Mouse (Mus musculus) liver, embryonic 14.5 days (tissue): ENCODE measurements at regions not wholly inside any gene's neighbourhood (a gene's known extent, or its start where the extent isn't known, plus 50 kb on each side); places are given as distances from the start of the nearest gene placed in this dataset.
"Not testable (repeated sequence)": the region's sequence is repeated elsewhere in the genome, so short reads cannot be mapped to it uniquely, and the experiment has no call there.

ENCODE experiments used
- ATAC-seq: fragments of 200-750 bp; cut with Nextera tagmentation; 2 replicates; pipeline ENCODE4 v1.8.0; 2017; ENCODE audit warnings: moderate number of reproducible peaks, mild to moderate bottlenecking, moderate library complexity; ENCODE audit not compliant: insufficient read depth
- DNase-seq, 3 experiments: peaks; one replicate each; pipeline ENCODE4 v3.0.0-alpha.2; 2012 to 2013; ENCODE audit warnings: low read depth in 3 of 3, low spot score in 3 of 3
- H3K27ac ChIP-seq: fragments of 300-500 bp; sonication (generic); 2 replicates; pipeline ENCODE4 v1.5.1; 2014; ENCODE audit warnings: moderate library complexity, mild to moderate bottlenecking, control low read depth, inconsistent platforms
- H3K27me3 ChIP-seq: fragments of 300-500 bp; sonication (generic); 2 replicates; pipeline ENCODE4 v1.6.1; 2014; ENCODE audit warnings: mild to moderate bottlenecking, low read length, moderate library complexity; ENCODE audit not compliant: control insufficient read depth, insufficient read depth
- H3K36me3 ChIP-seq: fragments of 300-500 bp; sonication (generic); replicated peaks from 2 replicates; pipeline ENCODE4 v1.6.1; 2014; ENCODE audit warnings: low read depth; ENCODE audit not compliant: control insufficient read depth, insufficient read depth
- H3K4me1 ChIP-seq, 2 experiments: fragments of 200-500 bp in 1 of 2; fragments of 300-500 bp in 1 of 2; sonication (generic) in 1 of 2; replicated peaks; 2 replicates each; pipeline ENCODE4 v1.6.1; 2012 to 2014; ENCODE audit warnings: antibody characterized with exemption in 1 of 2, inconsistent platforms in 1 of 2, low read length in 1 of 2; ENCODE audit not compliant: control insufficient read depth in 2 of 2, insufficient read depth in 2 of 2
- H3K4me2 ChIP-seq: fragments of 300-500 bp; sonication (generic); 2 replicates; pipeline ENCODE4 v1.6.1; 2014; ENCODE audit warnings: low read depth, mild to moderate bottlenecking, control low read depth, moderate library complexity
- H3K4me3 ChIP-seq, 2 experiments: fragments of 200-500 bp in 1 of 2; fragments of 300-500 bp in 1 of 2; sonication (generic) in 1 of 2; 2 replicates each; pipeline ENCODE4 v1.5.1; 2012 to 2014; ENCODE audit warnings: low read depth in 2 of 2, low read length in 2 of 2, mild to moderate bottlenecking in 2 of 2, control low read depth in 1 of 2, inconsistent platforms in 1 of 2, moderate library complexity in 1 of 2; ENCODE audit not compliant: insufficient read depth in 1 of 2
- H3K9ac ChIP-seq: fragments of 300-500 bp; sonication (generic); replicated peaks from 2 replicates; pipeline ENCODE4 v1.6.1; 2014; ENCODE audit warnings: mild to moderate bottlenecking, control low read depth, moderate library complexity
- H3K9me3 ChIP-seq: fragments of 300-500 bp; sonication (generic); 2 replicates; pipeline ENCODE4 v1.6.1; 2016; ENCODE audit warnings: low read length, mixed read lengths; ENCODE audit not compliant: control insufficient read depth
- CTCF ChIP-seq: IDR thresholded peaks from 2 replicates; pipeline ENCODE4 v1.5.1; 2016; ENCODE audit warnings: antibody characterized with exemption, low read depth, control low read depth
- EP300 ChIP-seq: IDR thresholded peaks from 2 replicates; pipeline ENCODE4 v1.6.1; 2016; ENCODE audit warnings: antibody characterized with exemption, low read depth
- WGBS: fragments of 180-500 bp; shearing (Covaris S2); extraction: QIAGEN DNeasy Blood & Tissue Kit; methylation state at CpG from one replicate; pipeline ENCODE4 v1.1.7; 2014; ENCODE audit not compliant: insufficient replicate concordance; 5-methylcytosine and 5-hydroxymethylcytosine counted together

- 61% methylated on average over 3 of the region's 3 CpGs for WGBS
- ATAC-seq: no peak
- Histone ChIP-seq H3K4me2 (no peak overlapping the region), H3K27ac (no peak overlapping the region), H3K36me3 (no peaks in the 10 kb centered on the region), H3K4me3 (no peak overlapping the region), H3K4me1 (no peaks in the 10 kb centered on the region), H3K9me3 (no peaks in the 10 kb centered on the region), H3K27me3 (no peaks in the 10 kb centered on the region), H3K9ac (no peak overlapping the region)
- TF ChIP-seq EP300 (no peak), CTCF (no peak)
- no peak for DNase-seq
Measured at GRCm38 (mm10) chr1:176505441-176505840, 230.3 kb upstream of the Pld5 start.

- not testable (repeated sequence) for H3K4me2 ChIP-seq, H3K9ac ChIP-seq, DNase-seq, H3K27ac ChIP-seq, H3K4me1 ChIP-seq, H3K9me3 ChIP-seq, H3K36me3 ChIP-seq, ATAC-seq, H3K27me3 ChIP-seq, H3K4me3 ChIP-seq
- WGBS: 55% methylated on average over 6 of the region's 6 CpGs
Measured at GRCm38 (mm10) chr1:176504731-176505130, 229.6 kb upstream of the Pld5 start.

DNA sequence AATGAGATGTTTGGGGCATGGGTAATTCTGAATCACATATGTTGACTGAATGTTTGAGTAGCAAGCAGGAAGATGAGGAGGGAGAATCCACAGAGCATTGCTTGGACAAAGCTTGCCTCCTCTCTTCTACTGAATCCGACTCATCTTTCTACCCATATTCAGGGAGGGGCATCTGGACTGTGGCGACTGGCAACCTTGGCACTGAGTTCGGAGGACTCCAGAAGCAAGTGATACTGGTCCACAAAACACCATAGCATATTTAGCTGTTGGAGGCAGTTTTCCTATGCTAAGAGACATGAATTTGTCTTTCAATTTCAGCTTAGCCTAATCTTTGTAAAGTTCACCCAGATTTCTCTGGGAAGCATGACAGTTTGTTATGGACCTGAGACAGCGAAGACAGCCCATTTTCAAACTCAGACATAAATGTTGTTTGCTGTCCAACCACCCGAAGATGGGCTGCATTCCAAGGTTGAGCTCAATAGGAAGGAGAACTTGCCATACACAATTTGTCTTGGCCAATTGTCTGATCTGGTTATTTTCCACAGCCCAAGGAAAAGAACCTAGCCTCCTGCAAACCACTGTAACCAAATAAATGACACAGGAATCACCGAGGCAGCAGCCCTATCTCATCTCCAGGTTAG lies 224.0 kb upstream of the Pld5 start:
- DNase-seq: no peak

DNA sequence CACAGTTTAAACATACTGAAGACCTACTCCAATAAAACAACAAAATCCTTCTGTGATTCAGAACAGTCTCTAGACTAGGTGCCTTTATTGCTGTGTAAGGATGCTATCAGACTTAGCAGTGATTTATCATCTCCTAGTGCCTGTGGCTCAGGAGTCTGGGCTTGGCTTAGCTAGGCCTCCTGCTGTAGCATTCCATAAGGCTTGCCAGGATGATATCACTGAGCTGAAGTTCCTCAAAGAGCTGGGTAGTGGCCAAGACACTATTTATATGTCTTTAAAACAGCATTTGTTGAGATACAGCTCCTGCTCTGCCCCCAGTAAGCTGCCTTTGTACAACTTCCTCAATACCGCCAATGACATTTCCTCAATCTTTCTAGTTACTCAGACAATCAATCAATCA lies 193.4 kb upstream of the Pld5 start:
- no peak for TF ChIP-seq EP300
- TF ChIP-seq CTCF: no peak
- H3K27me3 ChIP-seq: no peaks in the 10 kb centered on the region
- no peaks in the 10 kb centered on the region for H3K36me3 ChIP-seq
- H3K4me1 ChIP-seq: no peaks in the 10 kb centered on the region
- DNase-seq (no peak), ATAC-seq (no peak)
- H3K4me2 ChIP-seq: no peak overlapping the region
- H3K4me3 ChIP-seq: no peak overlapping the region
- no peaks in the 10 kb centered on the region for H3K9me3 ChIP-seq
- no peak overlapping the region for H3K9ac ChIP-seq
- H3K27ac ChIP-seq: no peak overlapping the region
- 39% methylated on average over 1 of the region's 1 CpGs for WGBS

More for the DNA sequence above, 224.0 kb upstream of the Pld5 start:
- Histone ChIP-seq H3K4me1 (no peaks in the 10 kb centered on the region), H3K36me3 (no peaks in the 10 kb centered on the region), H3K9me3 (no peaks in the 10 kb centered on the region), H3K9ac (no peak overlapping the region), H3K4me3 (no peak overlapping the region), H3K27ac (no peak overlapping the region), H3K27me3 (no peaks in the 10 kb centered on the region), H3K4me2 (no peak overlapping the region)
- ATAC-seq: no peak
- 45% methylated on average over 6 of the region's 6 CpGs for WGBS
- TF ChIP-seq CTCF: no peak
- no peak for TF ChIP-seq EP300

DNA sequence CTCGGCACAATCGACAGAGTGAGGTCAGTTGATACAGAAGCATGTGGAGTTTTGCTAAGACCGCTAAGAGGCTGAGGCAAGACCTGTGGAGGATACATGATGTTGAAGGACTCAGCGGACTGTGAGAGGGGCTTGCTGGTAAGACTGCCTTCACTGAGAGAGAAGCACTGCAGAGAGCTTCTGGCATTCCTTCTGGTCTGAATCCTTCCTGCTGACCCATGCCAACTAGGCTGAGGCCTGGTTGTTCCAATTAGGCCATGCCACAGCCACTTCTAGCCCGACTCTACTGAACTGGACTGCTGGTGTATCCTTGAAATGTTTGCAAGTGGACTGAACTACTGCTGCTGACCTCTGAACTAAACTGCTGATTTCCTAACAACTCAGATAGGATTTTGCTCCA lies 187.0 kb upstream of the Pld5 start:
- H3K9ac ChIP-seq: no peak overlapping the region
- H3K36me3 ChIP-seq: no peaks in the 10 kb centered on the region
- H3K4me3 ChIP-seq: no peak overlapping the region
- TF ChIP-seq EP300 (no peak), CTCF (no peak)
- H3K9me3 ChIP-seq: no peaks in the 10 kb centered on the region
- WGBS: 54% methylated on average over 5 of the region's 5 CpGs
- H3K27me3 ChIP-seq: no peaks in the 10 kb centered on the region
- DNase-seq: no peak
- H3K4me1 ChIP-seq: no peaks in the 10 kb centered on the region
- H3K4me2 ChIP-seq: no peak overlapping the region
- no peak overlapping the region for H3K27ac ChIP-seq
- ATAC-seq: no peak
